Mouse (Mus musculus): ENCODE measurements around the gene Eif3k.

DNA sequence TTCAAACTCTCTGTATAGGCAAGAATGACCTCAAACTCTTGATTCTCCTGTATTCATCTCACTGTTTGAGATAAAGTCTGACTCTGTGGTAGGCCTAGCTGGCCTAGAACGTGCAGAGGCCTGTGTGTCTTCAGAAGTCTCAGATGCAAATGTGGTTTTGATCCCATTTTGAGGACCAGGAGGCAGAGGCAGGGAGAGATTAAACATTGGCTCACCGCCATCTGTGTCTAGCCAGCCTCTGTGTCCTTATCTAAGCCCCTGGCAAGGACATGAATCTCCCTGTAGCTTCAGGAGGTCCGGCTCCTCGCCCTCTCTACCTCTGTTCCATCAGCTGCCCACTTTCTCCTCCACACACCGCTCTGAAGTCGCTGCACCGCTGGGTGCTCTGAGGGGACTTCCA, 34.8 kb upstream of the Eif3k start:
- TF ChIP-seq CTCF (IDR thresholded peaks at IDR 0.05) = no peak
- TF ChIP-seq POLR2A (IDR thresholded peaks at IDR 0.05; ENCODE audit: insufficient read depth, low read depth, low read length) = no peak

Measured in heart, adult 2 months (tissue).